Mouse (Mus musculus) C2C12 (cell line): ENCODE measurements at regions not wholly inside any gene's neighbourhood (a gene's known extent, or its start where the extent isn't known, plus 50 kb on each side); places are given as distances from the start of the nearest gene placed in this dataset.

ENCODE experiments used
- CTCF ChIP-seq: IDR thresholded peaks from one replicate; pipeline ENCODE4 v1.5.1; 2011; ENCODE audit not compliant: control insufficient read depth, insufficient read depth, insufficient read length
- MAX ChIP-seq: IDR thresholded peaks from one replicate; pipeline ENCODE4 v1.6.1; 2011; ENCODE audit warnings: mild to moderate bottlenecking, control low read depth
- MYOD1 ChIP-seq: IDR thresholded peaks from one replicate; pipeline ENCODE4 v1.6.1; 2011; ENCODE audit warnings: low read depth; ENCODE audit not compliant: control insufficient read depth, insufficient read length
- USF1 ChIP-seq: IDR thresholded peaks from one replicate; pipeline ENCODE4 v1.6.1; 2011; ENCODE audit warnings: low read depth, mild to moderate bottlenecking, control low read depth, moderate library complexity

GRCm38 (mm10) chr4:30316995-30317394, 1504.1 kb downstream of the Epha7 start:
- TF ChIP-seq CTCF (no peak), MYOD1 (no peak), MAX (no peak), USF1 (no peak)
